Mouse (Mus musculus) kidney, adult 18-20 months (tissue): Measurements from ENCODE around the gene Wnk1.
"Not testable (repeated sequence)": the region's sequence is repeated elsewhere in the genome, so short reads cannot be mapped to it uniquely, and the experiment has no call there.

Source experiments
- DNase-seq: peaks from one replicate; pipeline ENCODE4 v3.0.0; 2021

Wnk1 gene

DNA sequence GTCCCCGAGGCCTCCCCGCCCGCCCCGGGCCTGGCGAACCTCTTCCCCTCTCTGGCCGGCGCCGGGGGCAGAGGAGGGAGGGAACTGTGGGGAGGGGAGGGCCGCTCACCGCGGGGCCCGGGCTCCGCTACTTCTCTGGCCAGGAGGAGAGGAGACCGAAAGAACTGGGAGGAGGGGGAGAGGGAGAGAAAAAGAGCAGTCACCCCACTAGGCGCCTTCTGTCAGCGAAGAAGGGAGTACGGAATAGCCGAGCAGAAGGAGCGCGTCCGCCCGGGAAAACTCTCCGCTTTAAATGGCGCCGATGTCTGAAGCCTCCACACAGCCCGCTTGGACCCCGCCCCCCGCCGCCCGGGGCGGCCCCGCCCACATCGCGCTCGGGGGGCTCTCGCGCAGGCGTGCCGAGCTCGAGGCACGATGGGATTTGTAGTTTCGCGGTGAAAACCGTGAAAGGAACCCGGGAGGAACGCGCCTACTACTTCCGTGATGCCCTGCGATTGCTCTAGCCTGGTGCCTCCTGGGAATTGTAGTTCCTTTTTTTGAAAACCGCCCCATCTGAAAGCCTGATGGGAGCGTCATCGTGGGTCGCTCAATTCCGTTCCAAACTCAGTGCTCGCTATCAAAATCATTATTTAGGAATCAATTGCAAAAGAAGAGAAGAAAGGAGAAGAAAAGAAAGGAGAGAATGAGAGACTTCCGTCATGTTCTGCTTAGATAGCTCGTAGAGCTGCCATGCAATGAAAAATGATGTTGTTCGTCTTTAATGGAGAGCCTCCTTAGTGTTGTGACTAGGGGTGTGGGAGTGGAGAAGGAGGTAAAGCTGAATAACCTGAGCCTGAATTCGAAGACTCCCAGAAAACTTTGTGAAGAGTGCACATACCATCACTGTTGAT lies at the start of gene Wnk1:
TSS of gene Wnk1 (minus strand) at position 307 of the 890 bp plus-strand sequence.
- DNase-seq: peak; percentile 97

DNA sequence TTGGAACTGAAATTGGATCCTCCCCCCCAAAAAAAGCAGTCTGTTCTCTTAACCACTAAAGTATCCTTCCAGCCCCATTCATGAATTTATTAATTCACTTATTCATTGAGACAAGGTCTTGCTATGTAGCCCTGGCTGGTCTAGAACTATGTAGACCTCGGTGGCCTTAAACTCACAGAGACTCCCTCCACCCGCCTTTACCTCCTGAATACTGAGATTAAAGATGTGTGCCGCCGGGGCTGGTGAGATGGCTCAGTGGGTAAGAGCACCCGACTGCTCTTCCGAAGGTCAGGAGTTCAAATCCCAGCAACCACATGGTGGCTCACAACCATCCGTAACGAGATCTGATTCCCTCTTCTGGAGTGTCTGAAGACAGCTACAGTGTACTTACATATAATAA lies 48.6 kb upstream of the Wnk1 start:
- not testable (repeated sequence) for DNase-seq

DNA sequence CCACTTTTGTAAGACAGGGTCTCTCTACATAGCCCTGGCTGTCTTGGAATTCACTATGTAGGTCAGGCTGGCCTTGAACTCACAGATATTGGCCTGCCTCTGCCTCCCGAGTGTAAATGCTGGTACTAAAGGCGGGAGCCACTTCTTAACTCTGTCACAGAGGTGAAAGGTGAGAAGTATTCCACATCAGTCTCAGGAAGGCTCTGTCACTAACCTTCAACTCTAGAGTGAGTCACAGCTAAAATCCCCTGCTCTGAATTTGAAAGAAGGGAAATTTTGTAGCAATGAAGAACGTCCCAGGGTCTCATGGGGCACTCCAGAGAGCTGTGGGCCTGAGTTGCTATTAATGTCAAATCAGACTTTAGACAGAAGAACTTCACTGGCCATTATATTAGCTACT lies 47.4 kb upstream of the Wnk1 start:
- DNase-seq: no peak

DNA sequence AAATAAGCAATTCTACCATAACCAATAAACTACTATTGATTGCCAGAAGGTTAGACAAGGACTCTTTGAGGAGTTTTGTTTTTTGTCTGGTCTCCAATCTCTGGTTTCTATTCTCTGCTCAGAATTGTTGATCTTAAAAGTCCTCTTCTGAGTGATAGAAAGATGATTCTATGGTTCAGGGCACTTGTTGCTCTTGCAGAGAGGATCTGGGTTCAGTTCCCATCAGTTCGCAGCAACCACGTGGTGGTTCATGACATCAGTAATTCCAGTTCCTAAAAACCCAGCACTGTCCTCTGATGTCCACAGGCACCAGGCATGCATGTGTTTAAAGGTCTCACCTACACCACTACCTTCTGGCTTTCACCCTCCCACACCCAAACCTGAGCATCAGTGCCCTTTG lies 46.5 kb upstream of the Wnk1 start:
- DNase-seq: no peak

DNA sequence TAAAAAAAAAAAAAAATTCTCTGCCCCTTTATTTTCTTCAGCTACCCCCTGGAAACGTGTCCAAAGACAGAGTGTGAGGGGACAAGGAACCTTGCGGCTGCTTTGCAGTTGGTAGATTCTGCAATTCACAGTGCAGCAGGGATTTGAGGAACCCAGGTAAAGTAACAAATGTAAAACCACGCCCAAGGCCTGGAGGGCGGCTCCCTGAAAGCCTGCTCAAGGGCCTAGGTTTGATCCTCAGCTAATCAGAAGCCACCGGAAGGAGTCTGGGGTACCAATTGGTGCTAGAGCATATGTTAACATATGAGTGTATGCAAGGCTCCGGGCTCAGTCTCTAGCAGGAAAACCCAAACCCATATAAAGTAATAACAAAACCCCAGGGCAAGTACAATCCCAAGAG lies 45.0 kb upstream of the Wnk1 start:
- DNase-seq: no peak

DNA sequence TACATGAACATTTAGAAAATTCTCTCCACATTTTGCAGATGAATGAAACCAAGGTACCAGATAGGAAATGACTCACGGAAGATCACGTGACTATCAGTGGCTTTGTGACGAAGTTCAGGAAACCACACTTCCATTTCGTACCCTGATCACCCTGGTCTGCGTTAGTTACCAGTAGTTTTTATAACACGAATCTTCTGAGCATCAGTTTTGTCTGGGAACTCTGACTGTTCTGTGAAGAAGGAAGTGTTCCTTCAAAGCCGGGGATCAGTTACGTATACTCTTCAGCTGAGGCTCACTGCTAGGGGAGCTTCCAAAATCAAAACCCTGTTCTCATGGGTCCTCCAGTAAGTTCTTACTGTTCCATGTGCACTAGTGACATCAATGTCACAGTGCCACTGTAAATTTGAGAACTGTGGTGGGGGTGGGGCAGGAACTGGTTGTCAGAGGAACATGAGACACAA lies 44.5 kb upstream of the Wnk1 start:
- no peak for DNase-seq

DNA sequence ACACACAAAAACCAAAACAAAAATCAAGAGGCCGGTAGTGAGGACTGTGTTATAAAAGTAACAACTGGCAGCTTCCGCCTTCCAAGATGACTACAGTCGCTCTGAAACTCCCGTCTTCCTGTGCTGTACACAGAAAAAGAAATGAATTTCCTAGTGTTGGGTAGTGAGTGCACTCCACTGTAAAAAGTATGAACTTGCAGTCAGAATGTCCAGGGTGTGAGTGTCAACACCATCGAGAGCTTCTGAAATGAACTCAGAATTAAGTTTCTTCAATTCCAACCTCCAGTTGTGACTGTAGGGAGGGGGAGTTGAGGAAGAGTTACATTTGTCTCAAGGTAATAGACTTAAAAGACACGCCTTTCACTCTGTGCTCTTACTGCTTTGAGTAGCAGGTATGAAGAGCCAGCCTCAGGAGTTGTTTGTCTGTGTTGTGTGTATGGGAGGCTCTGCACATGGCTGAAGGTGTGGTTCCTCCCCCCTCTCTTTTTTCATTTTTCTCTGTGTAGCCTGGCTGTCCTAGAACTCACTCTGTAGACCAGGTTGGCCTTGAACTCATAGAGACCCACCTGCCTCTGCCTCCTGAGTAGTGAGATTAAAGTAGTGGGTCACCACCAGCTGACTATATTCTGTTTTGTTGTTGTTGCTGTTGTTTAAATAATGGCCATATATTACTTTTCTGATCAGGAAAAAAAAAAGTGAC lies 43.9 kb upstream of the Wnk1 start:
- no peak for DNase-seq

DNA sequence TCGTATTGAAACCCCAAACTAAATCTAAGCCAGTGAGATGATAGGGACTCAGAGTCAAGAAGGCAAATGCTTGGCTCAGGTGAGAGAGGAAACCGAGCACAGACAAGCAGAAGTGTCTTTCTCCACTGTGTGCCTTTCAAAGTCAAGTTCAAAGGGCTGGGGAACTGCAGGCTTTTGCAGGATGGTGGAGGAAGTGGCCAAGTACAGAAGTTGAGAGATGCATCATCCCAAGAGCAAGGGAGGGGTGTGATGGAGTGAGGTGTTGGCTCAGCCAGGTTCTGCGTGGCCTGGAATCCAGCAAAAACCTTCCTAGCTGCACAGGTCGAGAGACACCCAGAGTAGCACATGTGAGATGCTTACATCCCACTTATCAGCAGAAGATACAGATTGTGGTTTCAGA lies 43.0 kb upstream of the Wnk1 start:
- no peak for DNase-seq

DNA sequence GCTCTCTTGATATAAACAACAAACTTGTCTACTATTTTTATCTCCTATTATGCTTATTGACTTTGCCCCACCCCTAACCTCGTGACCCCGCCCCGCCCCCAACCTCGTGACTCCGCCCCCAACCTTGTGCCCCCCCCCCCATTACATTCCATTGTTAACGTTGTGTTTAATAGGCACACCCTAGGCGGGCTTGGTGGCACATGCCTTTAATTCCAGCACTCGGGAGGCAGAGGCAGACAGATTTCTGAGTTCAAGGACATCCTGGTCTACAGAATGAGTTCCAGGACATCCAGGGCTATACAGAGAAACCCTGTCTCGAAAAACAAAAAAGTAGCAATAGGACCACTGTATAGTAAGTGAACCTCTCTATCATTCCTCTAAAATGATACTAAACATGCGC lies 41.1 kb upstream of the Wnk1 start:
- no peak for DNase-seq

DNA sequence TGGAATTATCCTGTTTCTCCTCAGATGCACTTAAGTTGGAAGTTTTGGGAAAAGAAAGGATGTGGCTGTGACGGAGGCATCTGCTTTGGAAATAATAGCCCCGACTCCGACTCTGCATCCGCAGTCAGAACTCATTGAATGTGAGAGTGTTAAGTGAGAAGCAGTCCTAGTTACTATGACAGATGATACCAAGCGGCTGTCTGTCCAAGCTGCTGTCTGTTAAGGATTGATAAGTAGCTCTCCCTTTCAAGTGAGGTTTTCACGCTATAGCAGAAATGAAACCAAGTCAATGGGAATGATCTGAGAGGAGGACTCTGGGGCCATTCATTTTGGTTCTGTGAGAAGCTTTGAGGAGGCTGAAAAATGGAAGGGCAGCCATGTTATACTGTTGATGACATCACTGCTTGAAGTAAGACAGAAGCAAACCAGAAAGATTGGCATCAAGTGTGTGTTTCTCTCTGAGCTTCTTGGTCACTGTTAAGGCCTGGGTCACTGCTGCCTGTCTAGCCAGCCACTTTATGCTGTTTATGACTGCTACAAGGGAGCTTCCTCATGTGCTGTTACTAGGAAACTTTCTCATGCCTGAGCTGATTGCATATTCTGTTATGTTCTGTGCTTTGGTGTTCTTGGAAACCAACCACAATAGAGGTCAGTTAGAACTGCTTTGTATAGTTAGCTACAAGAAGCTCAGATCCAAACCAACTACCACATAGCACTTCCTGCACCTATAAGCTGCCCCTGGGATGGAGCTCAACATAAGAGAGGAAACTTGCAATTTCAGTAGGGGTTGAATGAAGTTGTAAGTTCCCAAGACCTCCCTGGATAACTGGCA lies 38.4 kb upstream of the Wnk1 start:
- no peak for DNase-seq

DNA sequence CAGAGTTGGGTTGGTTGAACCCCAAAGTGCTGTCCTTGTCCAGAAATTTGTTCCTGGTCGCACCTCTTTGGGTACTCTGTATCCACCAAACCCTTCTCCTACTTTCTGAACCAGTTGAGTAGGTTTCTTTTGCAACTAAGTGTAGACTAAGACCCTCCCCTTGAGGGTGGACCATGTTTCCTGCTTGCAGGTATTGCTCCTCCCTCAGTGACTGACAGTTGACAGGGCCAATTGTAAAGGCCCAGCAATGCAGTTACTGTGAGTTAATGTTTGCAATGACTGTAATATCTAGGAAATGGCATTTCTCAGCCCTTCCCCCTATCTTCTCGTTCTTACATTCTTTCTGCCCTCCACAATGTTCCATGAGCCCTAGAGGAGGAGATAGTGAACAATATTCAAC lies 34.2 kb upstream of the Wnk1 start:
- DNase-seq: no peak

DNA sequence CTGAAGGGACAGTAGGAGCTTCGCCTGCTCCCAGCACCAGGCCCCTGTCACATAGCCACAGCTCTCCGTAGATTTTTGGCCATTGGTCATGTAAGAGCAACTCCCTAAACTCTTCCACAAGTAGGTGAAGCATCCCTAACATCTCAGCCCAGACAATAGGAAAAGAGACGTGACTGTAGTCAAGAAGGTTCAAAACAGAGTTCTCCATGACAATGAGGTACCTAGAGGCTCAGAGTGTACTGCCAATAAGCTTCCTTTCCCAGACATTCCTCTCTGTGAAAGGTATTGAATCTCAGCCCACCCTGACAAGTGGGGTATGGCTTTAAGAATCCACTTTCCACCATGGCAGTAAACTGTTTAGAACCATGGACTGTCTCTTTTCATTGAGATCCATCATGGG lies 31.1 kb upstream of the Wnk1 start:
- no peak for DNase-seq

DNA sequence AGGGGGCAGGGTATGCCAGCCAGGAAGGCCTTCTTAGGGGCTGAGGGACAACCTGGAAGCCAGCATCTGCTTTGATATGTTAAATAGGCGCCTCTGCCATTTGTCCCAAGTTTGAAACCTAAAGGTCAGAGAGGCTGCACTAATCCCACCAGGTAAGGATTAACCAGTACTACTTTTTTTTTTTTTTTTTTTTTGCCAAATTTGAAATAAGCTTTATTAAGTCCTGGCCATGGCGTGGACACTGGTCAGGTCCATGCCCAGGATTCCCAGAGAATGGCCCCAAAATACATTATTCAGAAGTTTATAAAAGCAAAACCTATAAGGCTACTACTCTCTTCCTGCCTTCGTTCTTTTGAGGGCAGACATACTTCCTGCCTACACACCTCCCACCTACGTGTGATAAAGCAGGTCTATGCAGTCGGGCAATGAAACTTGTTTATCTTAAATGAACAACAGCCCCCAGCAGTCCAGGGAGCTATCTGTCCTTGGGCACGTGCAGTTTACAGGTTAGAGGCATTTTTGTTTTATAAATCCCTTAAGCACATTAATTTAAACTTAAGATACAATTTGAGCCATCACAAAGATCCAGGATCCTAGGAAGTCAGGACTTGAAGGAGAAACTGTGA lies 27.2 kb upstream of the Wnk1 start:
- no peak for DNase-seq

DNA sequence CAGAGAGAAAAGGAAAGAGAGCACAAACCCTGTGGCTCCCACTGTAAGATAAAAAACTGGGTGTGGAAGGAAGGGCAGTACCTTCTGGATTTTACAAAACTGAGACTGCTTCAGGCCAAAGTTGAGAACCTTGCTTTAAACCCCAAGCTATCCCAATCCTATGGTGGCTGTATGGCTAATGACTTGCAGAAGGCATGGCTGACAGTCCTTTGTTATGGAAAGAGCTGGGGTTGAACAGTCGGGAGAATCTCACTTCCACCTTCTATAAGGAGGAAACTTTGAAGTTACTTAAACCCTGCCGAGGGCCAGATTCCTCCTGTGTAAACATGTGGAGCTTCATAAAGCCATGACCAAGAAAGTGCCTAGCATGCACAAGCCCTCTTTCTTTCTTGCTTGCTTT lies 26.2 kb upstream of the Wnk1 start:
- no peak for DNase-seq

DNA sequence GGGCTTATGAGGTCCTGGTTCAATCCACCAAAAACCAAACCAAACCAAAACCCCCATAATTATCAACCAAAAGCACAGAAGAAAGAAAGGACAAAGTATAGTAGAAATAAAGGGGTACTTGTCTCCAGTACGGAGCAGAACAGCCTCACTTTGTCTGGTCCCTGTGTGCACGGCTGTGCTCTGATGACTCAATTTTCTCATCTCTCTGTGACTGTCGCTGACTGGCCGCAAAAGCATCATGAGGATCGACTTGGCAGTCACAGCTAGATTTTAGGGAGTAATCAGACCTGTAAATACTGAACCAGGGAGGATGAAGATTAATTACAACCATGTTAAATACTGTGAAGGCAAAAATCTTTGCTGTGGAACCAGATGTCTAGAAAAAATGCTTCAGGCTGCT lies 24.5 kb upstream of the Wnk1 start:
- DNase-seq: no peak

DNA sequence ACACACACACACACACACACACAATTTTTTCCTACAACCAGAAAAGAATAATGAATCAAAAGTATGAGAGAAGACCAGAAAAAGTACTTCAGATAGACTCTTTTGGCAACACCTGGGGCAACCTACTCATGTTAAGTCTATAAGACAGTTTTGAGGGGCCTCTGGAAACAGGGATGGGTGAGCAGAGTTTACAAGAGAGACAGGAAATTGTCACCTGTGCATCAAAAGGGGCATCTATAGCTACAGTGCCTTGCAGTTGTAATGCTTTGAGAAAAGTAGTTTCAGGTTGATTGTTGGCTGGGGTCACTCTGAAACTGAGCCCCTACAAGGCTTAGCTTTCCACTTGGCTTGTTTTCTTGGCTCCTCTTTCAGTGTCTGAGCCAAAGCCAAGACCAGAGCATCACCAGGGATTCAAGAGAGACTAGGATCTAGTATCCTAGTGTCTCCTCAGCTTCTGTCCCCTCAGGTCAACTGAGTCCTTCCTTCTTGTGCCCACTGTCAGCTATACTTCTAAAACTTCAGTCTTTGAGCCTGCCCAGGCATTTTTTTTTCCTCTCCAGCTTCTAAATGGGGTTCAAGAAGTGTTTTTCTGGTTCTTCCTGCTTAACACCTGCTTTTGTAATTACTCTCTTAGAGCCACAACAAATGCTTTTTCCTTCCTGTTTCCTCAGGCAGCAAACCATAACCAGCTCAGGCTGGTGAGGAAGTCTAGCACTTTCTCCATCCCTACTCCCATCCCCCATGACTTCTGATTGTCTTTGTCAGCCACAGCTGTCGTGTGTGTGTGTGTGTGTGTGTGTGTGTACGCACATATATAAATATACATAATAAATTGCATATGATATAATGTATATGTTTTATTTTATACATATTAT lies 17.4 kb upstream of the Wnk1 start:
- no peak for DNase-seq

DNA sequence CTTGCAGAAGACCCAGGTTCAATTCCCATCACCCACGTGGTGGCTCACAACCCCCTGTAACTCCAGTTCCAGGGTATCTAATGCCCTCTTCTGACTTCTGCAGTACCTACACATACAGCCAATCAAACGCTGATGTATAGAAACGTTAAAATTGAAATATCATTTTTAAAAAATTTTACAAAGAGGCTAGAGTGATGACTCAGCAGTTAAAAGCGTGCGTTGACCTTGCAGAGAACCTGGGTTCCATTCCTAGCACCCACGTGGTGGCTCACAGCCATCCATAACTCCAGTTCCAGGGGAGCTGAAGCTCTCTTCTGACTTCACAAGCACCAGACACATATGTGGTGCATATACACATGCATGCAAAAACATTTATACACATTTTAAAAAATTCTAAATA lies 15.9 kb upstream of the Wnk1 start:
- DNase-seq: no peak

DNA sequence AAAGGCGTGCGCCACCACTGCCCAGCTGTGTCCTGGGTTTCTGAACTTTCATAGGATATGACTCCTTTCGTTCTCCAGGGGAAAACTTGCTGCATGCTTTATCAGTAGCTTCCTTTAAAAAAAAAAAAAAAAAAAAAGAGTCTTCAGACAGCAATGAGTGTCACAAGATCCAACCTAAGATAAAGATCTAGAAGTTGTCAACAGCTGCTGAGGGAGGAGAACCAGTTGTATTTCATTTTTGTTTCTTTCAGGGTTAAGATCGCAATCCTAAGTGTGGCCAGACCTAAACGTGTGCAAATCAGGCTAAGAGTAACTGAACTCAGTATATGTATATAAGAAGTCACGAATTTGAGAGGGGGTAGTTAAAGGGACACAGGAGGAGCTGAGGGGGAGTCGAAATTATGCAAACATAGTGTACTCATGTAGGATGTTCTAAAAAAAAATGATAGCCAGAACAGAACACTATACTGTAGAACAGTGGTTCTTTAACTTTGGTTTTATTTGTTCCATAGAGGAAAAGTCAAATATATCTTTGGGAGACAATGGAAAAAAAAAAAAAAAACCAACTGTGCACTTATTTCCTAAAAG lies 9.3 kb upstream of the Wnk1 start:
- no peak for DNase-seq

DNA sequence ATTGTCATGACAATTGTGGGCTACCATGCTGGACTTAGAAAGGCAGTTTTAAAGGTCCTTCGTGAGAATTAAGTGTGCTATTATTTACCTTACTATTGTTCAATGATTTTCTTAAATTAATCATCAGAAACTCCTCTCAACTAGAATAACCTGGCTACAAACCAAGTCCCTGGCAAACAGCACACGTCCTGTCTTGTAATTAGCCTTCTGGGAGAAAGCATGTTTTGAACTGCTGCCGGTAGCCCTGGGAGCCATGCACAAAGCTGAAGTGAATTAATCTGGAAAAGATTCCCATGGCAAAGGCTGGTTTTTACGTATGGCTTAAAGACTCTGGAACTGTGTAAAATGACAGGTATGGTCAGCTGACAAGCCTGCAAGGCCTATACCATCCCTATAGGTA lies 6.9 kb upstream of the Wnk1 start:
- DNase-seq: no peak

DNA sequence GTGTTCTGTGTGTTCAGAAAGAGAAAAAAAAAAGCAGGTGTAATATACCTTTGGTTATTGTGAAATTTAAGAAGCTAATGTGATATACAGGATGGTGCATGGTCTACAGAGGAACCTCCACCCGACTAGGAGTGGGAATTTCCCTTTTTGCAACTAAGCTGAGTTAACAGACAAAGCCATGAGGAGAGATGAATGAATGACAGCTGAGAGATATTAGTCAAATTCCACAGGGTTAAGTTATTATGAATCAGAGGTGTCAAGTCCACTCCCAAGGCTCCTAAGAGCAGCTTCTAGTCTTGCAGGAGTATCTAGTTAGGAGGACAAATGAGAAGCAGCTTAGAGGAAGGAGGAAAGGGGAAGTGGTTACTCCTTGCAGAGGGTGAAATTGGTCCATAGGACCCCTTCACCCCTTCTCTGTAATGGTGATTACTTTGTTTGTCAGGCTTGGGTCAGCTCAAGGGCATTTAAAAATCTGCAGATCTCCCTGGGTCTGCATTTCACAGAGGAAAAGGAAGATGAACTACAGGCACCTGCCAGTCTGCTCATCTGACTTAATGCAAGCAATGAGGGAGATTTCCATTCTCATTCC lies 4.3 kb upstream of the Wnk1 start:
- DNase-seq: no peak

DNA sequence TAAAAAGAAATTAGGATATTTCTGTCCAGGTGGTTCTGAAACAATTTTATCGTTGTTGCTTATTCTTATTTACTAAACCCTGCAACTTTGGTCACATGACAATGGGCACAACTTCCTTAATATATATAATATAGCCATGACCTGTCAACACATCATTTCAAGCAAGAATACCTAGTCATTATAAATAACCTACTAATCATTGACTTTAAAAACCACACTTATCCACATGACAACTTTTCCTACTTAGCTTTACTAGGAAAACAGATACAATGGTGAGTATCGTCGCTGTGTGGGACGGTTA lies 2.0 kb upstream of the Wnk1 start:
- DNase-seq: no peak
